Mouse (Mus musculus): ENCODE results near the gene Gm49320. TPM values are rescaled to one million over a fixed set of nuclear protein-coding genes. Genes with fewer than 3 reads are reported as not detected.

Gene Gm49320
- total and polyA plus RNA-seq, 2 experiments: 2.3 TPM; not detected in 1

DNA sequence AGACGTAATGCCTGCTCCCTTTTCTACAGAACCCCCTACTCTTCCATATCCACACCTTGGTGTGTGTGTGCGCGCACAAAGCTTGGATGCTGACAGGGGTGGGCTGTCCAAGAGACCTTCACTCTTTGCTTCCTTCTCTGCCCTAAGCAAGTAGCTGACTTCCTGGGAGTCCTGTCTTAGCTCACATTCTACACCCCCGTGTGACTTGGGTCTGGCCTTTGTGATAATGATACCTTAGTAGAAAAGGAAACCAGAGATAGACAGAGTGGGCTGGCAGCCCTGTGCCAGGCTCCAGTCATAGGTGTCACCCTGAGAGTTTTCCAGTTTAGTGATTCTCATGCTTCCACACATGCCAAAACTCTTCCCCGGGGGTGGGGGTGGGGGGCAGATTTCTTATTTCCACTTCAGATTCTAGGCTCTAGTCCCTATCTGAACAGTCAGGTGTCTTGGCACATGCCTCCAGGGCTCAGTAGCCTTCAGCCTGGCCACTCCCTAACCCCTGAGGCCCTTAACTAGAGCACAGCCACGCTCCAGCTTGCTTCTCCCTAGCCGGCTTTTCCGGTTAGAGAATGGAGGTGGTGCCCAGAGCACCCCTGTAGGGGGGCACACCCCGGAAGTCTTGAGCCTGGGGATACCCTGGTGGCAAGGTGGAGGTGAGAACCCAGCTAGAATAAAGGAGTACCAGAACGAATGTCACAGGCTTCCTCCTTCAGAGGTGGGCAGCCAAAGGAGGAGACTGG, 7.9 kb upstream of the Gm49320 start:
- no peak for TF ChIP-seq CTCF (IDR thresholded peaks at IDR 0.05; ENCODE audit: low read depth, low read length)
- Histone ChIP-seq H3K9ac (ENCODE audit: low read depth, low read length) (no peak overlapping the region), H3K4me1 (ENCODE audit: control insufficient read depth, insufficient read depth, low read length) (no peaks in the 10 kb centered on the region), H3K27me3 (ENCODE audit: control insufficient read depth, insufficient read depth, low read length) (no peaks in the 10 kb centered on the region), H3K27ac (replicated peaks; ENCODE audit: insufficient read depth, low read depth, low read length) (no peak overlapping the region), H3K4me3 (ENCODE audit: insufficient read depth, low read depth, low read length) (no peak overlapping the region), H3K36me3 (ENCODE audit: control insufficient read depth, insufficient read depth, low read length) (no peaks in the 10 kb centered on the region), H3K79me2 (ENCODE audit: control insufficient read depth, insufficient read depth, low read length) (no peaks in the 10 kb centered on the region)
- DNase-seq (ENCODE audit: extremely low read depth, low read depth, low spot score): no peak
- WGBS: 69% methylated on average over 10 of the region's 10 CpGs

DNA sequence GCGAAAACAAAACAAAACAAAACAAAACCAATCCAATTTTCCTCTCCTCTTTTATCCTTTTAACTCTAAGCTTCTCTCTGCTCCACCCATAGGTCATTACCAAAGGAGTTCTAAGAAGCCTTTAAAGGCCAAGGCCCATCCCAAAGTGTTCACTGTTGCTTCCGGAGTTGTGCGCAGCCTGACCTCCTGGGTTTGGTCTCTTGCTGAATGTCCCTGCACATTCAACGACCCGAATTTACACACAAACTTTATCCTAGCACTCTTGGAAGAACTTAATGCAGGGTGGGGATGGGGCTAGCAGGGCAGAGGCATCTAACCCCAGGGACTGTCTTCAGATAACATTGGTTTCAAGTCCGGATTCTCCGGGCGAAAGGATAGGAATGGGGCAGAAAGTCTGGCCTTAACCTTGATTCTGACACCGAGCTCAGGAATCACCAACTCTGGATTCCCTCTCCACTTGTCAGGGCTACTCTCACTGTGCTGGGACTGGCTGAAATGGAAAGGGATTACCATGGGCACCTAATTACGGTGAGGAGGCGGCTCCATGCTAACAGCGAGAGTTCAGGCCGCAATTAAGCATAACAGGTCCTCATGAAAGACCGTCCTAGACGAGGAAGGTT, 741 bp upstream of the Gm49320 start:
- 4% methylated on average over 15 of the region's 15 CpGs for WGBS
- DNase-seq (ENCODE audit: extremely low read depth, low read depth, low spot score): peak; percentile 57
- no peaks in the 10 kb centered on the region for H3K36me3 ChIP-seq (ENCODE audit: control insufficient read depth, insufficient read depth, low read length)
- peak overlapping the region; percentile 88 for H3K27ac ChIP-seq (replicated peaks; ENCODE audit: insufficient read depth, low read depth, low read length)
- H3K9ac ChIP-seq (ENCODE audit: low read depth, low read length): peak overlapping the region; percentile 78
- no peaks in the 10 kb centered on the region for H3K27me3 ChIP-seq (ENCODE audit: control insufficient read depth, insufficient read depth, low read length)
- TF ChIP-seq POLR2A (IDR thresholded peaks at IDR 0.05; ENCODE audit: extremely low read depth, insufficient read depth, low read length): no peak
- no peak for TF ChIP-seq CTCF (IDR thresholded peaks at IDR 0.05; ENCODE audit: low read depth, low read length)
- peak overlapping the region; percentile 60 for H3K4me3 ChIP-seq (ENCODE audit: insufficient read depth, low read depth, low read length)
- peaks cover 10% of the 10 kb centered on the region for H3K4me1 ChIP-seq (ENCODE audit: control insufficient read depth, insufficient read depth, low read length)
- H3K79me2 ChIP-seq (ENCODE audit: control insufficient read depth, insufficient read depth, low read length): peaks cover 12% of the 10 kb centered on the region; the same call in 1 of the 2 replicates

DNA sequence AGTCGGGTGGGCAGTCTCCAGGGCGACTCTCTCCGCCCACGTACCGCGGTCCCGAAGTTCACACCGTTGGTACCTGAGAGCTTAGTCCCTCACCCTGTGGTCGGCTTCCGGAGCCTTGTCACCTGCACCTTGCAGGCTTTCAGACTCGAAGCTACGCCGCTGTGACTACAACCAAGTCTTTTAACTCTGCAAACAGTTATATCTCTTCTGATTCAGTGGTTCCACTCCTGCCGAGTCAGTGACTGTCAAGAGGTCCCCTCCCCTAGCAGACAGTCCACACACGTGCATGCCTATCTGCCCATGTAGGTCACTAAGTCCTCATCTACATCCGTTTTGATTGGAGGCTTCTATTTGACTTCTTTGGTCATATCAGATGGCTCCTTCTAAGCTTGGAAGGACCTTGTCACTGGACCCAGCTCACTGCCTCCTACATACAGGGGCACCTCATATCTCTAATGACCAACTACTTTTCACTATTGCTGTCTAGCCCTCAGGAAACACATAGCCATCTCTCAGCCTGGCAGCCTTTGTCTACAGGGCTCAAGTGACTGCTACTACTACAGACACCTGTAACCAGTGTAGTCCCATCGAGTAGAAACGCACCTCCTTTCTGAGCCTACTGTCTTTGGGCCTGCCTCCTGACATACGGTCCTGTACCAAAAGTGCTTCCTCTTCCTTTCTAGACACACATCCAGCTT, 677 bp downstream of the Gm49320 start:
- TF ChIP-seq POLR2A (IDR thresholded peaks at IDR 0.05; ENCODE audit: extremely low read depth, insufficient read depth, low read length): no peak
- TF ChIP-seq CTCF (IDR thresholded peaks at IDR 0.05; ENCODE audit: low read depth, low read length): no peak
- Histone ChIP-seq H3K27me3 (ENCODE audit: control insufficient read depth, insufficient read depth, low read length) (no peaks in the 10 kb centered on the region), H3K4me1 (ENCODE audit: control insufficient read depth, insufficient read depth, low read length) (peaks cover 10% of the 10 kb centered on the region), H3K4me3 (ENCODE audit: insufficient read depth, low read depth, low read length) (peak overlapping the region; percentile 78), H3K36me3 (ENCODE audit: control insufficient read depth, insufficient read depth, low read length) (peaks cover 9% of the 10 kb centered on the region), H3K79me2 (ENCODE audit: control insufficient read depth, insufficient read depth, low read length) (peaks cover 12% of the 10 kb centered on the region; the same call in 1 of the 2 replicates), H3K9ac (ENCODE audit: low read depth, low read length) (peak overlapping the region; percentile 43), H3K27ac (replicated peaks; ENCODE audit: insufficient read depth, low read depth, low read length) (peak overlapping the region; percentile 48)
- WGBS: 4% methylated on average over 19 of the region's 19 CpGs
- DNase-seq (ENCODE audit: extremely low read depth, low read depth, low spot score): peak; percentile 71

DNA sequence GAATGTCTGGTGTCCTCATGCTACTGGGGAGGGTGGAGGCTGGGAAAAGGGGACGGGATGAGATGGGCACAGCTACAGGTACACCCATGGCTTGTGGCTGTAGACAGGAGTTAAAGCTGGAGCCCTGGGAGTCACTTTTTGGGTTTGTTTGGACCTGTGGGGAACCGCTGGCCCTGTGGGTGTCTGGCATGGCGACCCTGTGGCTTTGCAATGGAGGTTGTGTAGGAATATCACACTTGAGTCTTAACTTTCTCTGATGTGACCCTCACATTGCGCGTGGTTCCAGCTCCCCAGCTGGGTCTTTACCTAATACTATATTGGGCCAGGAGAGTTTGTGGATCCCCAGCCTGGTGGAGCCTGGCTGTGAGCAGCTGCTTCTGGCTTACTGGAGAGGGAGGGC, 6.4 kb downstream of the Gm49320 start:
- whole genome bisulfite sequencing: 96% methylated on average over 5 of the region's 5 CpGs
- no peaks in the 10 kb centered on the region for H3K27me3 ChIP-seq (ENCODE audit: control insufficient read depth, insufficient read depth, low read length)
- DNase-seq (ENCODE audit: extremely low read depth, low read depth, low spot score): no peak
- no peak for TF ChIP-seq POLR2A (IDR thresholded peaks at IDR 0.05; ENCODE audit: extremely low read depth, insufficient read depth, low read length)
- no peak for TF ChIP-seq CTCF (IDR thresholded peaks at IDR 0.05; ENCODE audit: low read depth, low read length)
- H3K79me2 ChIP-seq (ENCODE audit: control insufficient read depth, insufficient read depth, low read length): peaks cover 6% of the 10 kb centered on the region; the same call in 1 of the 2 replicates
- peaks cover under 1% of the 10 kb centered on the region for H3K4me1 ChIP-seq (ENCODE audit: control insufficient read depth, insufficient read depth, low read length)
- no peak overlapping the region for H3K27ac ChIP-seq (replicated peaks; ENCODE audit: insufficient read depth, low read depth, low read length)
- peaks cover 13% of the 10 kb centered on the region for H3K36me3 ChIP-seq (ENCODE audit: control insufficient read depth, insufficient read depth, low read length)
- no peak overlapping the region for H3K4me3 ChIP-seq (ENCODE audit: insufficient read depth, low read depth, low read length)
- no peak overlapping the region for H3K9ac ChIP-seq (ENCODE audit: low read depth, low read length)

DNA sequence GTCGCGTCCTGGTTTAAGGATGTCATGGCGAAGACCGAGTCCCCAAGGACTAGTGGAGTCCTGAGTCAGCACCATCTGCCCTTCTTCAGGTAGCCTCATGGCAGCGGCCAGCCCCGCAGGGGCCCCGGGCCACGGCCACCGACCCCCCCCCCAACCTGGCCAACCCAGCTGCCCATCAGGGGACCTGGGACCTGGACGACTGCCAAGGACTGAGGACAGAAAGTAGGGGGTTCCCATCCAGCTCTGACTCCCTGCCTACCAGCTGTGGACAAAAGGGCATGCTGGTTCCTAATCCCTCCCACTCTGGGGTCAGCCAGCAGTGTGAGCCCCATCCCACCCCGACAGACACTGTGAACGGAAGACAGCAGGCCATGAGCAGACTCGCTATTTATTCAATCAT, 7.1 kb downstream of the Gm49320 start:
- peaks cover 13% of the 10 kb centered on the region for H3K36me3 ChIP-seq (ENCODE audit: control insufficient read depth, insufficient read depth, low read length)
- no peak for TF ChIP-seq POLR2A (IDR thresholded peaks at IDR 0.05; ENCODE audit: extremely low read depth, insufficient read depth, low read length)
- no peak for TF ChIP-seq CTCF (IDR thresholded peaks at IDR 0.05; ENCODE audit: low read depth, low read length)
- H3K4me1 ChIP-seq (ENCODE audit: control insufficient read depth, insufficient read depth, low read length): no peaks in the 10 kb centered on the region
- H3K27me3 ChIP-seq (ENCODE audit: control insufficient read depth, insufficient read depth, low read length): no peaks in the 10 kb centered on the region
- no peak overlapping the region for H3K9ac ChIP-seq (ENCODE audit: low read depth, low read length)
- no peak overlapping the region for H3K27ac ChIP-seq (replicated peaks; ENCODE audit: insufficient read depth, low read depth, low read length)
- no peak overlapping the region for H3K4me3 ChIP-seq (ENCODE audit: insufficient read depth, low read depth, low read length)
- DNase-seq (ENCODE audit: extremely low read depth, low read depth, low spot score): no peak
- 88% methylated on average over 13 of the region's 13 CpGs for WGBS
- no peaks in the 10 kb centered on the region for H3K79me2 ChIP-seq (ENCODE audit: control insufficient read depth, insufficient read depth, low read length)

All from liver, adult 2 months (tissue).